Mouse (Mus musculus) myocyte (in vitro differentiated cells): ENCODE measurements around the gene Gstm2. TPM values are rescaled to one million over a fixed set of nuclear protein-coding genes. Genes with fewer than 3 reads are reported as not detected.
A peak's percentile ranks its signal among the peaks of the same experiment; 100 is the strongest.

Experiments used
- H3K27me3 ChIP-seq: one replicate; pipeline ENCODE4 v1.6.1; 2011; ENCODE audit not compliant: control insufficient read depth, insufficient read depth, insufficient read length
- H3K36me3 ChIP-seq: one replicate; pipeline ENCODE4 v1.6.1; 2011; ENCODE audit not compliant: control insufficient read depth, insufficient read depth
- H3K4me2 ChIP-seq: one replicate; pipeline ENCODE4 v1.6.1; 2011; ENCODE audit warnings: low read depth, control low read depth
- H3K4me3 ChIP-seq: one replicate; pipeline ENCODE4 v1.5.1; 2011; ENCODE audit warnings: mild to moderate bottlenecking, control low read depth, moderate library complexity
- H3K79me2 ChIP-seq: one replicate; pipeline ENCODE4 v1.6.1; 2011; ENCODE audit not compliant: control insufficient read depth, insufficient read depth
- H3ac ChIP-seq: one replicate; pipeline ENCODE4 v1.6.1; 2011; ENCODE audit not compliant: control insufficient read depth, insufficient read length
- CEBPB ChIP-seq: IDR thresholded peaks from 2 replicates; pipeline ENCODE4 v1.6.1; 2011; ENCODE audit warnings: mild to moderate bottlenecking, moderate library complexity; ENCODE audit not compliant: poor library complexity, insufficient read depth, severe bottlenecking
- E2F4 ChIP-seq: IDR thresholded peaks from one replicate; pipeline ENCODE4 v1.6.1; 2011; ENCODE audit warnings: mild to moderate bottlenecking, control low read depth, moderate library complexity; ENCODE audit not compliant: insufficient read depth
- MAX ChIP-seq: IDR thresholded peaks from one replicate; pipeline ENCODE4 v1.6.1; 2011; ENCODE audit warnings: low read depth, mild to moderate bottlenecking, control low read depth
- MYOD1 ChIP-seq, 3 experiments: IDR thresholded peaks; one replicate each; pipeline ENCODE4 v1.6.1; 2011; ENCODE audit warnings: control low read depth in 2 of 3, low read depth in 2 of 3, mild to moderate bottlenecking in 2 of 3, moderate library complexity in 1 of 3; ENCODE audit not compliant: insufficient read length in 2 of 3, control insufficient read depth in 1 of 3
- MYOG ChIP-seq, 3 experiments: IDR thresholded peaks; one replicate each; pipeline ENCODE4 v1.6.1; 2011; ENCODE audit warnings: control low read depth in 2 of 3, low read depth in 2 of 3, mild to moderate bottlenecking in 2 of 3; ENCODE audit not compliant: insufficient read length in 2 of 3, control insufficient read depth in 1 of 3, insufficient read depth in 1 of 3
- POLR2A ChIP-seq: IDR thresholded peaks from one replicate; pipeline ENCODE4 v1.6.1; 2011; ENCODE audit warnings: low read depth, mild to moderate bottlenecking, control low read depth, moderate library complexity; ENCODE audit not compliant: insufficient read length
- POLR2AphosphoS2 ChIP-seq: IDR thresholded peaks from one replicate; pipeline ENCODE4 v1.6.1; 2011; ENCODE audit warnings: low read depth, control low read depth; ENCODE audit not compliant: insufficient read length
- REST ChIP-seq: IDR thresholded peaks from one replicate; pipeline ENCODE4 v1.6.1; 2011; ENCODE audit warnings: mild to moderate bottlenecking, control low read depth, moderate library complexity; ENCODE audit not compliant: insufficient read depth, insufficient read length
- SRF ChIP-seq: IDR thresholded peaks from one replicate; pipeline ENCODE4 v1.6.1; 2011; ENCODE audit warnings: low read depth; ENCODE audit not compliant: control insufficient read depth, insufficient read length
- TCF12 ChIP-seq: IDR thresholded peaks from one replicate; pipeline ENCODE4 v1.6.1; 2011; ENCODE audit warnings: mild to moderate bottlenecking, control low read depth; ENCODE audit not compliant: poor library complexity, insufficient read depth, severe bottlenecking
- TCF3 ChIP-seq: IDR thresholded peaks from one replicate; pipeline ENCODE4 v1.6.1; 2011; ENCODE audit warnings: low read depth, control low read depth; ENCODE audit not compliant: insufficient read length
- USF1 ChIP-seq: IDR thresholded peaks from one replicate; pipeline ENCODE4 v1.6.1; 2011; ENCODE audit warnings: low read depth, mild to moderate bottlenecking, control low read depth, moderate library complexity
- polyA plus RNA-seq: library from polyadenylated mRNA; unstranded; fragments of >200 nt; fragmentation: generic; extraction: Trizol; gene quantifications from one replicate; pipeline ENCODE4 v1.2.1, GENCODE M21; 2012; ENCODE audit warnings: missing spikeins

Gene Gstm2
- polyA plus RNA-seq, 1 experiment: 17.1 TPM

DNA sequence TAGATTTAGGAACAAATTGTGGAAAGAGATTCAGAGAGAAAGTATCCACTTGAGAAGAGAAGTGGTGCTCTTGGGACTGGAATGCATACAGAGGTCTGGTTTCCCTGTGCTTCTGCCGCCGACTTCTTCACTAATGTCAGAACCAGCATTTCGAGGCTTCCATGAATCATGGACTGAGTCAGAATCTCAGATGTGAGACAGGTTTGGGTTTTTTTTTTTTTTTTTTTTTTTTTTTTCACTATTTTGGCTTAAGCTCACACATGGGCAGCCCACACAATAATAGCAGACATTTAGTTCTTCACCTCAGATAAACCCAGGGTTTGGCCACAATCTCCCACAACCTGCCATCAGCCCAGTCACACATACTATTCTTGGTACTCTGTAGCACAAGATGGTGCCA is 51.0 kb downstream of the Gstm2 start:
- no peak overlapping the region for H3K4me3 ChIP-seq
- H3K36me3 ChIP-seq: no peaks in the 10 kb centered on the region
- H3K4me2 ChIP-seq: no peak overlapping the region
- H3ac ChIP-seq: no peak overlapping the region
- no peaks in the 10 kb centered on the region for H3K79me2 ChIP-seq
- no peak for TF ChIP-seq SRF
- no peak for TF ChIP-seq USF1
- TF ChIP-seq TCF12: no peak
- no peak for TF ChIP-seq POLR2AphosphoS2
- TF ChIP-seq CEBPB: no peak
- TF ChIP-seq MAX: no peak
- no peak for TF ChIP-seq POLR2A
- no peak for TF ChIP-seq MYOG (IDR thresholded peaks at IDR 0.05; ENCODE audit: control insufficient read depth in 1 of 3, insufficient read depth in 1 of 3, insufficient read length in 2 of 3, low read depth in 2 of 3)
- no peak for TF ChIP-seq MYOD1 (IDR thresholded peaks at IDR 0.05; ENCODE audit: control insufficient read depth in 1 of 3, insufficient read length in 2 of 3, low read depth in 2 of 3)
- TF ChIP-seq REST: no peak
- no peak for TF ChIP-seq TCF3
- TF ChIP-seq E2F4: no peak
- H3K27me3 ChIP-seq: peaks cover 5% of the 10 kb centered on the region

DNA sequence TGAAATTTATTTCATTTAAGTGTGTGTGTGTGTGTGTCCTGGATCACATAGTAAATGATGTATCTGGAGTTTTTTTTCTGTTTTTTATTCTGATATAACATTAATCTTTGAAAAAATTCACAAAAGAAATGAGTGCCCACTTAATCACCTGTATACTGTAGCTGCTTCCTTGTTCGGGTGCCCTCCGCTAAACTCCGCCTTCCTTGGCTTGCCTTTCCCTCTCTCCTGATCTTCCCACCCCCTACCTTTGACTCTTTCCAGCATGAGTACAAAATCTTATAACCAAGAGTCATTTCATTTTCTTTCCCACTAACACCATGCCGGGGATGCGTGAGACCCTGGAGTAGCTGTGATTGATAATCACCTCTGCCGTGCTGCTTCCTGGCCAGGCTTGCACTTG is 54.1 kb downstream of the Gstm2 start:
- H3K4me2 ChIP-seq: peak overlapping the region; percentile 71
- no peak overlapping the region for H3ac ChIP-seq
- no peaks in the 10 kb centered on the region for H3K36me3 ChIP-seq
- H3K27me3 ChIP-seq: peaks cover 5% of the 10 kb centered on the region
- TF ChIP-seq TCF12: no peak
- TF ChIP-seq CEBPB: no peak
- no peak for TF ChIP-seq MYOG (IDR thresholded peaks at IDR 0.05; ENCODE audit: control insufficient read depth in 1 of 3, insufficient read depth in 1 of 3, insufficient read length in 2 of 3, low read depth in 2 of 3)
- TF ChIP-seq SRF: no peak
- no peak for TF ChIP-seq E2F4
- TF ChIP-seq POLR2A: no peak
- no peak for TF ChIP-seq REST
- TF ChIP-seq POLR2AphosphoS2: no peak
- no peak for TF ChIP-seq USF1
- no peak for TF ChIP-seq TCF3
- TF ChIP-seq MAX: no peak
- TF ChIP-seq MYOD1 (IDR thresholded peaks at IDR 0.05; ENCODE audit: control insufficient read depth in 1 of 3, insufficient read length in 2 of 3, low read depth in 2 of 3): no peak
- no peaks in the 10 kb centered on the region for H3K79me2 ChIP-seq
- H3K4me3 ChIP-seq: no peak overlapping the region

Other genes starting within 250 kb of the Gstm2 start
- gene Csf1, start 226.0 kb downstream of the Gstm2 start, polyA plus RNA-seq: 68.1 TPM
- gene Eps8l3, start 109.2 kb downstream of the Gstm2 start, polyA plus RNA-seq: not detected
- gene Gstm5, start 90.6 kb downstream of the Gstm2 start, polyA plus RNA-seq: 25.4 TPM
- gene Gstm7, start 54.6 kb downstream of the Gstm2 start, polyA plus RNA-seq: 0.50 TPM
- gene Gstm6, start 42.7 kb downstream of the Gstm2 start, polyA plus RNA-seq: not detected
- gene Gstm3, start 17.2 kb downstream of the Gstm2 start, polyA plus RNA-seq: not detected
- gene Gstm1, start 31.5 kb upstream of the Gstm2 start, polyA plus RNA-seq: 42.0 TPM
- 0.52 TPM for gene Gstm4, start 58.4 kb upstream of the Gstm2 start, polyA plus RNA-seq
- gene Ampd2, start 100.2 kb upstream of the Gstm2 start, polyA plus RNA-seq: 32.6 TPM
- gene Gnat2, start 106.3 kb upstream of the Gstm2 start, polyA plus RNA-seq: 0.90 TPM
- gene Gnai3, start 159.7 kb upstream of the Gstm2 start, polyA plus RNA-seq: 20.1 TPM
- gene Gpr61, start 168.4 kb upstream of the Gstm2 start, polyA plus RNA-seq: 0.06 TPM
- 3.3 TPM for gene Amigo1, start 199.9 kb upstream of the Gstm2 start, polyA plus RNA-seq
- gene Cyb561d1, start 214.8 kb upstream of the Gstm2 start, polyA plus RNA-seq: 3.2 TPM
- 2.7 TPM for gene Atxn7l2, start 224.5 kb upstream of the Gstm2 start, polyA plus RNA-seq
- gene Sypl2, start 240.2 kb upstream of the Gstm2 start, polyA plus RNA-seq: 0.28 TPM